ENCODE assay signal across 17 mouse cellular contexts in the genomic region with DNA sequence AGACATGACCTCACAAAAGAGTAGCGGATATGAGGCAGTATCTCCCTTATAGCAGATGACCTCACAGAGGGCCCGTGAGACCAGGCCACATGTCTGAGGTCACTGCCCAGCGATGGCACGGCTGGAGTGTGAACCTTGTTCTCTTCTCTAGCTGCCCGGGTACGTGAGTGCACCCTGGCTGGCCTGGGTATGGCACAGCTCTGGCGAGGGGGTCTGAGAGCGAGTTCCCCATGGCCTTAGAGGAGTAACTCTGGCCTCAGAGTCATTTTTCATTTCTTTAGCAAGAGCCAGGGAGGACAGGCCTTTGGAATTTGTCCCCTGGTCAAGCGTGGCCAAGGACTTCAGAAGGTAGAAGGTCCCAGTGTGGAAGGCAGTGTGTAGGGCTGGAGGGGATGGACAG. TPM values are rescaled to one million over a fixed set of nuclear protein-coding genes. Genes with fewer than 3 reads are reported as not detected.
DNase-seq lines count a peak whose midpoint lies in the region; ATAC-seq and TF ChIP-seq lines count a peak whose summit lies in the region.
"Had no signal": no experiment of that assay in that cellular context is flagged by ENCODE, and none has a peak within 500 bp of the region (broad histone marks: within the 10 kb centered on the region; RNA-seq: fewer than 3 reads in every experiment).

No protein-coding gene starts in this region.

- H3K9ac ChIP-seq in intestine, postnatal 0 days (ENCODE audit: low read depth, low read length): no peak overlapping the region
- H3K9ac ChIP-seq in intestine, embryonic 16.5 days (ENCODE audit: low read depth, low read length): no peak overlapping the region
- no peak overlapping the region for H3K9ac ChIP-seq in stomach, embryonic 16.5 days (ENCODE audit: low read length)
- no peak overlapping the region for H3K9ac ChIP-seq in stomach, postnatal 0 days (ENCODE audit: low read length)
- no peak overlapping the region for H3K9ac ChIP-seq in kidney, embryonic 15.5 days
- no peak overlapping the region for H3K9ac ChIP-seq in hindbrain, embryonic 12.5 days
- H3K9ac ChIP-seq: limb, embryonic 12.5 days had no signal

- TF ChIP-seq EP300 in stomach, postnatal 0 days (optimal IDR thresholded peaks at IDR 0.05): no peak

- no peaks in the 10 kb centered on the region for H3K9me3 ChIP-seq in intestine, postnatal 0 days (ENCODE audit: control insufficient read depth)
- H3K9me3 ChIP-seq in intestine, embryonic 16.5 days (ENCODE audit: control insufficient read depth, low read length): no peaks in the 10 kb centered on the region
- no peaks in the 10 kb centered on the region for H3K9me3 ChIP-seq in stomach, embryonic 16.5 days (replicated peaks; ENCODE audit: control insufficient read depth, low read length)
- no peaks in the 10 kb centered on the region for H3K9me3 ChIP-seq in stomach, postnatal 0 days (ENCODE audit: control insufficient read depth, low read length)
- no peaks in the 10 kb centered on the region; the same call in 1 of the 2 replicates for H3K9me3 ChIP-seq in kidney, embryonic 15.5 days (replicated peaks)
- H3K9me3 ChIP-seq in hindbrain, embryonic 12.5 days (replicated peaks): no peaks in the 10 kb centered on the region
- H3K9me3 ChIP-seq: limb, embryonic 12.5 days had no signal

- no peaks in the 10 kb centered on the region for H3K4me1 ChIP-seq in intestine, postnatal 0 days (replicated peaks; ENCODE audit: control insufficient read depth, insufficient read depth, low read length)
- peaks cover 4% of the 10 kb centered on the region for H3K4me1 ChIP-seq in intestine, embryonic 16.5 days (ENCODE audit: control insufficient read depth, insufficient read depth, low read length)
- peaks cover 3% of the 10 kb centered on the region; the same call in 1 of the 2 replicates for H3K4me1 ChIP-seq in stomach, embryonic 16.5 days (ENCODE audit: control insufficient read depth, insufficient read depth, low read length)
- no peaks in the 10 kb centered on the region for H3K4me1 ChIP-seq in stomach, postnatal 0 days (replicated peaks; ENCODE audit: control insufficient read depth, insufficient read depth)
- H3K4me1 ChIP-seq in kidney, embryonic 15.5 days: peaks cover 15% of the 10 kb centered on the region
- peaks cover 4% of the 10 kb centered on the region for H3K4me1 ChIP-seq in hindbrain, embryonic 12.5 days

- no peak overlapping the region; the same call in 1 of the 2 replicates for H3K27ac ChIP-seq in intestine, postnatal 0 days (ENCODE audit: low read depth, low read length)
- no peak overlapping the region for H3K27ac ChIP-seq in intestine, embryonic 16.5 days (ENCODE audit: low read length)
- no peak overlapping the region for H3K27ac ChIP-seq in stomach, embryonic 16.5 days (ENCODE audit: low read length)
- no peak overlapping the region for H3K27ac ChIP-seq in stomach, postnatal 0 days (replicated peaks)
- no peak overlapping the region for H3K27ac ChIP-seq in kidney, embryonic 15.5 days
- H3K27ac ChIP-seq in hindbrain, embryonic 12.5 days: no peak overlapping the region
- H3K27ac ChIP-seq: hindbrain, postnatal 0 days; limb, embryonic 12.5 days had no signal

- no peak overlapping the region for H3K4me3 ChIP-seq in intestine, postnatal 0 days (ENCODE audit: low read depth, low read length)
- H3K4me3 ChIP-seq in intestine, embryonic 16.5 days (ENCODE audit: low read length): no peak overlapping the region
- no peak overlapping the region for H3K4me3 ChIP-seq in stomach, embryonic 16.5 days (replicated peaks; ENCODE audit: low read length)
- H3K4me3 ChIP-seq in stomach, postnatal 0 days (ENCODE audit: low read depth, low read length): no peak overlapping the region
- no peak overlapping the region for H3K4me3 ChIP-seq in kidney, embryonic 15.5 days (replicated peaks)
- no peak overlapping the region for H3K4me3 ChIP-seq in hindbrain, embryonic 12.5 days
- H3K4me3 ChIP-seq: limb, embryonic 12.5 days had no signal

- no peak for TF ChIP-seq CTCF in intestine, postnatal 0 days (IDR thresholded peaks at IDR 0.05; ENCODE audit: low read depth)
- no peak for TF ChIP-seq CTCF in stomach, postnatal 0 days (IDR thresholded peaks at IDR 0.05; ENCODE audit: low read depth)

- WGBS in intestine, postnatal 0 days: 77% methylated on average over 9 of the region's 9 CpGs
- 88% methylated on average over 9 of the region's 9 CpGs for WGBS in intestine, embryonic 16.5 days
- 85% methylated on average over 9 of the region's 9 CpGs for WGBS in stomach, embryonic 16.5 days
- WGBS in stomach, postnatal 0 days: 89% methylated on average over 9 of the region's 9 CpGs
- WGBS in kidney, embryonic 15.5 days: 72% methylated on average over 9 of the region's 9 CpGs
- 86% methylated on average over 9 of the region's 9 CpGs for WGBS in hindbrain, embryonic 12.5 days

- peak; percentile 46; the same call in 1 of the 2 replicates for ATAC-seq in intestine, postnatal 0 days
- ATAC-seq in intestine, embryonic 16.5 days: no peak
- peak; percentile 14; the same call in 1 of the 2 replicates for ATAC-seq in stomach, embryonic 16.5 days (ENCODE audit: insufficient read depth, low FRiP score)
- no peak for ATAC-seq in stomach, postnatal 0 days (ENCODE audit: low FRiP score, low TSS enrichment)
- peak; percentile 26; the same call in 1 of the 2 replicates for ATAC-seq in kidney, embryonic 15.5 days (replicated peaks; ENCODE audit: low FRiP score)
- ATAC-seq in hindbrain, embryonic 12.5 days (ENCODE audit: low FRiP score): no peak
- ATAC-seq: forebrain, embryonic 16.5 days; hindbrain, postnatal 0 days had no signal

- peaks cover 35% of the 10 kb centered on the region for H3K36me3 ChIP-seq in intestine, postnatal 0 days (ENCODE audit: control insufficient read depth, insufficient read depth)
- H3K36me3 ChIP-seq in intestine, embryonic 16.5 days (ENCODE audit: control insufficient read depth, insufficient read depth, low read length): no peaks in the 10 kb centered on the region; the same call in 1 of the 2 replicates
- H3K36me3 ChIP-seq in stomach, embryonic 16.5 days (ENCODE audit: control insufficient read depth, insufficient read depth, low read length): peaks cover 5% of the 10 kb centered on the region
- peaks cover 16% of the 10 kb centered on the region; the same call in 1 of the 2 replicates for H3K36me3 ChIP-seq in stomach, postnatal 0 days (ENCODE audit: control insufficient read depth, insufficient read depth, low read length)
- H3K36me3 ChIP-seq in kidney, embryonic 15.5 days: peaks cover 33% of the 10 kb centered on the region
- peaks cover 32% of the 10 kb centered on the region for H3K36me3 ChIP-seq in hindbrain, embryonic 12.5 days

- H3K4me2 ChIP-seq in intestine, postnatal 0 days (replicated peaks; ENCODE audit: low read depth): no peak overlapping the region
- H3K4me2 ChIP-seq in intestine, embryonic 16.5 days (ENCODE audit: low read depth, low read length): no peak overlapping the region
- no peak overlapping the region for H3K4me2 ChIP-seq in stomach, embryonic 16.5 days (ENCODE audit: low read depth, low read length)
- H3K4me2 ChIP-seq in stomach, postnatal 0 days (replicated peaks; ENCODE audit: low read depth): no peak overlapping the region
- no peak overlapping the region for H3K4me2 ChIP-seq in kidney, embryonic 15.5 days
- H3K4me2 ChIP-seq in hindbrain, embryonic 12.5 days (replicated peaks): no peak overlapping the region
- H3K4me2 ChIP-seq: limb, embryonic 12.5 days had no signal

- no peaks in the 10 kb centered on the region for H3K27me3 ChIP-seq in intestine, postnatal 0 days (replicated peaks; ENCODE audit: control insufficient read depth, insufficient read depth, low read length)
- no peaks in the 10 kb centered on the region for H3K27me3 ChIP-seq in intestine, embryonic 16.5 days (replicated peaks; ENCODE audit: control insufficient read depth, insufficient read depth, low read length)
- H3K27me3 ChIP-seq in stomach, embryonic 16.5 days (ENCODE audit: control insufficient read depth, insufficient read depth, low read length): no peaks in the 10 kb centered on the region
- H3K27me3 ChIP-seq in stomach, postnatal 0 days (ENCODE audit: control insufficient read depth, insufficient read depth, low read length): no peaks in the 10 kb centered on the region
- H3K27me3 ChIP-seq in kidney, embryonic 15.5 days: no peaks in the 10 kb centered on the region
- no peaks in the 10 kb centered on the region for H3K27me3 ChIP-seq in hindbrain, embryonic 12.5 days
- H3K27me3 ChIP-seq: CH12.LX; limb, embryonic 12.5 days had no signal

- DNase-seq in stomach, postnatal 0 days (ENCODE audit: low spot score): no peak
- DNase-seq in thymus, postnatal 14 days: no peak
- DNase-seq: cerebellum, adult 11-12 months; cerebellum, postnatal 14 days; gastrocnemius, postnatal 36 days; lung, adult 18-20 months; lung, postnatal 36 days; thymus, postnatal 4 days had no signal

RNA-seq across cellular contexts. Expression of a gene that starts 12.3 kb away (rescaled TPM):
- polyA plus RNA-seq in intestine, postnatal 0 days (2015; fragmentation: Nextera tagmentation; extraction: Ambion mirVana): 209 TPM in 2 replicates
- polyA plus RNA-seq in intestine, embryonic 16.5 days (2015; fragmentation: Nextera tagmentation; extraction: Ambion mirVana): 185 and 199 TPM in 2 replicates
- polyA plus RNA-seq in stomach, embryonic 16.5 days (2015; fragmentation: Nextera tagmentation; extraction: Ambion mirVana): 121 and 150 TPM in 2 replicates
- 125 and 134 TPM in 2 replicates for polyA plus RNA-seq in stomach, postnatal 0 days (2015; fragmentation: Nextera tagmentation; extraction: Ambion mirVana)
- 159 and 184 TPM in 2 replicates for polyA plus RNA-seq in kidney, embryonic 15.5 days (2015; fragmentation: Nextera tagmentation; extraction: Ambion mirVana)
- 149 and 157 TPM in 2 replicates for polyA plus RNA-seq in hindbrain, embryonic 12.5 days (2016; fragmentation: Nextera tagmentation; extraction: Ambion mirVana)

RNA-seq across cellular contexts. Expression of a gene that starts 35.2 kb away (rescaled TPM):
- 1.6 and 1.8 TPM in 2 replicates for polyA plus RNA-seq in intestine, postnatal 0 days (2015; fragmentation: Nextera tagmentation; extraction: Ambion mirVana)
- 0.51 and 0.66 TPM in 2 replicates for polyA plus RNA-seq in intestine, embryonic 16.5 days (2015; fragmentation: Nextera tagmentation; extraction: Ambion mirVana)
- polyA plus RNA-seq in stomach, embryonic 16.5 days (2015; fragmentation: Nextera tagmentation; extraction: Ambion mirVana): 0.55 and 0.81 TPM in 2 replicates
- 0.62 and 0.72 TPM in 2 replicates for polyA plus RNA-seq in stomach, postnatal 0 days (2015; fragmentation: Nextera tagmentation; extraction: Ambion mirVana)
- polyA plus RNA-seq in kidney, embryonic 15.5 days (2015; fragmentation: Nextera tagmentation; extraction: Ambion mirVana): 0.82 TPM in 2 replicates
- 0.21 and 0.47 TPM in 2 replicates for polyA plus RNA-seq in hindbrain, embryonic 12.5 days (2016; fragmentation: Nextera tagmentation; extraction: Ambion mirVana)

Comparison
In these comparisons a context has a peak if more than half of its experiments do, and no peak if none do; other contexts are left out.
1. ATAC-seq: peak in intestine, postnatal 0 days (single experiment), stomach, embryonic 16.5 days (single experiment) and kidney, embryonic 15.5 days (single experiment); none in intestine, embryonic 16.5 days (single experiment), stomach, postnatal 0 days (single experiment) and hindbrain, embryonic 12.5 days (single experiment).